Mouse (Mus musculus) midbrain, embryonic 13.5 days (tissue): ENCODE measurements at regions not wholly inside any gene's neighbourhood (a gene's known extent, or its start where the extent isn't known, plus 50 kb on each side); places are given as distances from the start of the nearest gene placed in this dataset.

ENCODE experiments used
- ATAC-seq: fragments of 200-750 bp; cut with Nextera tagmentation; 2 replicates; pipeline ENCODE4 v1.8.0; 2017; ENCODE audit warnings: mild to moderate bottlenecking, moderate TSS enrichment, moderate library complexity
- H3K27ac ChIP-seq: fragments of 300-500 bp; sonication (generic); 2 replicates; pipeline ENCODE4 v1.5.1; 2015; ENCODE audit warnings: inconsistent platforms, mild to moderate bottlenecking, moderate library complexity
- H3K27me3 ChIP-seq: fragments of 300-500 bp; sonication (generic); 2 replicates; pipeline ENCODE4 v1.6.1; 2015; ENCODE audit warnings: mild to moderate bottlenecking, inconsistent platforms
- H3K36me3 ChIP-seq: fragments of 300-500 bp; sonication (generic); 2 replicates; pipeline ENCODE4 v1.6.1; 2015; ENCODE audit warnings: mild to moderate bottlenecking, inconsistent platforms
- H3K4me1 ChIP-seq: fragments of 300-500 bp; sonication (generic); replicated peaks from 2 replicates; pipeline ENCODE4 v1.6.1; 2015; ENCODE audit warnings: inconsistent platforms
- H3K4me2 ChIP-seq: fragments of 300-500 bp; sonication (generic); replicated peaks from 2 replicates; pipeline ENCODE4 v1.6.1; 2015; ENCODE audit warnings: moderate library complexity, mild to moderate bottlenecking, inconsistent platforms
- H3K4me3 ChIP-seq: fragments of 300-500 bp; sonication (generic); replicated peaks from 2 replicates; pipeline ENCODE4 v1.5.1; 2015; ENCODE audit warnings: mild to moderate bottlenecking, inconsistent platforms
- H3K9ac ChIP-seq: fragments of 300-500 bp; sonication (generic); replicated peaks from 2 replicates; pipeline ENCODE4 v1.6.1; 2015; ENCODE audit warnings: mild to moderate bottlenecking, inconsistent platforms
- H3K9me3 ChIP-seq: fragments of 300-500 bp; sonication (generic); 2 replicates; pipeline ENCODE4 v1.6.1; 2016; ENCODE audit warnings: mild to moderate bottlenecking, inconsistent platforms
- WGBS: fragments of 180-500 bp; shearing (Covaris S2); methylation state at CpG from one replicate; pipeline ENCODE4 v1.1.7; 2015; 5-methylcytosine and 5-hydroxymethylcytosine counted together

- H3K4me1 ChIP-seq = no peaks in the 10 kb centered on the region
- no peak overlapping the region for H3K4me3 ChIP-seq
- H3K27me3 ChIP-seq = no peaks in the 10 kb centered on the region
- no peak overlapping the region for H3K4me2 ChIP-seq
- H3K36me3 ChIP-seq = no peaks in the 10 kb centered on the region
- no peaks in the 10 kb centered on the region for H3K9me3 ChIP-seq
- no peak overlapping the region for H3K9ac ChIP-seq
- no peak overlapping the region for H3K27ac ChIP-seq
- ATAC-seq = no peak
- 87% methylated on average over 2 of the region's 2 CpGs for WGBS
Observed at GRCm38 (mm10) chr4:7143676-7144075, 1095.2 kb downstream of the Car8 start.

- H3K4me3 ChIP-seq = no peak overlapping the region
- H3K9ac ChIP-seq = no peak overlapping the region
- no peak overlapping the region for H3K4me2 ChIP-seq
- H3K4me1 ChIP-seq = no peaks in the 10 kb centered on the region
- H3K9me3 ChIP-seq = no peaks in the 10 kb centered on the region
- no peaks in the 10 kb centered on the region for H3K27me3 ChIP-seq
- 85% methylated on average over 6 of the region's 6 CpGs for WGBS
- no peaks in the 10 kb centered on the region for H3K36me3 ChIP-seq
- ATAC-seq = no peak
- H3K27ac ChIP-seq = no peak overlapping the region
Observed at GRCm38 (mm10) chr4:7142781-7143180, 1096.1 kb downstream of the Car8 start.

- no peak for ATAC-seq
- Histone ChIP-seq H3K27ac (no peak overlapping the region), H3K36me3 (no peaks in the 10 kb centered on the region), H3K4me1 (no peaks in the 10 kb centered on the region), H3K4me2 (no peak overlapping the region), H3K9ac (no peak overlapping the region), H3K9me3 (no peaks in the 10 kb centered on the region), H3K4me3 (no peak overlapping the region), H3K27me3 (no peaks in the 10 kb centered on the region)
- 22% methylated on average over 4 of the region's 4 CpGs for WGBS
Observed at GRCm38 (mm10) chr4:7112159-7112558, 1126.7 kb downstream of the Car8 start.

- H3K9me3 ChIP-seq = no peaks in the 10 kb centered on the region
- H3K27me3 ChIP-seq = no peaks in the 10 kb centered on the region
- H3K4me1 ChIP-seq = no peaks in the 10 kb centered on the region
- no peak overlapping the region for H3K27ac ChIP-seq
- no peak overlapping the region for H3K9ac ChIP-seq
- ATAC-seq = no peak
- no peak overlapping the region for H3K4me3 ChIP-seq
- no peaks in the 10 kb centered on the region for H3K36me3 ChIP-seq
- H3K4me2 ChIP-seq = no peak overlapping the region
- 91% methylated on average over 7 of the region's 7 CpGs for WGBS
Observed at GRCm38 (mm10) chr4:7092957-7093356, 1145.9 kb downstream of the Car8 start.

GRCm38 (mm10) chr4:7091201-7091814 lies 1147.5 kb downstream of the Car8 start:
- no peak overlapping the region for H3K4me3 ChIP-seq
- H3K27ac ChIP-seq = no peak overlapping the region
- no peak overlapping the region for H3K9ac ChIP-seq
- no peaks in the 10 kb centered on the region for H3K36me3 ChIP-seq
- no peaks in the 10 kb centered on the region for H3K27me3 ChIP-seq
- H3K4me2 ChIP-seq = no peak overlapping the region
- ATAC-seq = no peak
- no peaks in the 10 kb centered on the region for H3K4me1 ChIP-seq
- no peaks in the 10 kb centered on the region for H3K9me3 ChIP-seq
